Mouse (Mus musculus) intestine, embryonic 14.5 days (tissue): Measurements from ENCODE around the gene N4bp1. TPM values are rescaled to one million over a fixed set of nuclear protein-coding genes. Genes with fewer than 3 reads are reported as not detected.

Experiments
- ATAC-seq: fragments of 200-750 bp; cut with Nextera tagmentation; replicated peaks from 2 replicates; pipeline ENCODE4 v1.8.0; 2017; ENCODE audit warnings: low read depth, moderate number of reproducible peaks, moderate TSS enrichment, moderate library complexity; ENCODE audit not compliant: low FRiP score, low TSS enrichment
- DNase-seq: peaks from one replicate; pipeline ENCODE4 v3.0.0-alpha.2; 2018; ENCODE audit warnings: low spot score
- H3K27ac ChIP-seq: fragments of 300-500 bp; sonication (generic); 2 replicates; pipeline ENCODE4 v1.5.1; 2014; ENCODE audit warnings: low read depth, mild to moderate bottlenecking, control low read depth
- H3K27me3 ChIP-seq: fragments of 300-500 bp; sonication (generic); replicated peaks from 2 replicates; pipeline ENCODE4 v1.6.1; 2014; ENCODE audit warnings: low read length, control low read depth; ENCODE audit not compliant: control insufficient read depth, insufficient read depth
- H3K36me3 ChIP-seq: fragments of 300-500 bp; sonication (generic); 2 replicates; pipeline ENCODE4 v1.6.1; 2014; ENCODE audit warnings: low read length, control low read depth; ENCODE audit not compliant: control insufficient read depth, insufficient read depth
- H3K4me1 ChIP-seq: fragments of 300-500 bp; sonication (generic); replicated peaks from 2 replicates; pipeline ENCODE4 v1.6.1; 2014; ENCODE audit warnings: low read length, control low read depth, mixed read lengths; ENCODE audit not compliant: control insufficient read depth, insufficient read depth
- H3K4me2 ChIP-seq: fragments of 300-500 bp; sonication (generic); 2 replicates; pipeline ENCODE4 v1.6.1; 2014; ENCODE audit warnings: low read length
- H3K4me3 ChIP-seq: fragments of 300-500 bp; sonication (generic); 2 replicates; pipeline ENCODE4 v1.5.1; 2014; ENCODE audit warnings: low read depth, low read length, control low read depth, mixed read lengths
- H3K9ac ChIP-seq: fragments of 300-500 bp; sonication (generic); 2 replicates; pipeline ENCODE4 v1.6.1; 2014; ENCODE audit warnings: mild to moderate bottlenecking, low read length
- H3K9me3 ChIP-seq: fragments of 300-500 bp; sonication (generic); 2 replicates; pipeline ENCODE4 v1.6.1; 2016; ENCODE audit warnings: low read length, control low read depth; ENCODE audit not compliant: control insufficient read depth
- WGBS: fragments of 180-500 bp; shearing (Covaris S2); extraction: QIAGEN DNeasy Blood & Tissue Kit; methylation state at CpG from one replicate; pipeline ENCODE4 v1.1.7; 2014; 5-methylcytosine and 5-hydroxymethylcytosine counted together
- polyA plus RNA-seq: library from polyadenylated mRNA; unstranded; fragments of >200 nt; fragmentation: Nextera tagmentation; extraction: Ambion mirVana; gene quantifications from 2 replicates; pipeline ENCODE4 v1.2.1, GENCODE M21; 2014

N4bp1 gene
- polyA plus RNA-seq, 1 experiment from 2014 or later, result 12.2 TPM

GRCm38 (mm10) chr8:86787891-86788420 is 97.1 kb downstream of the N4bp1 start:
- Histone ChIP-seq H3K9ac (no peak overlapping the region), H3K4me2 (no peak overlapping the region), H3K9me3 (no peaks in the 10 kb centered on the region), H3K36me3 (no peaks in the 10 kb centered on the region), H3K4me3 (no peak overlapping the region), H3K27ac (0 out of 2 replicates have a peak overlapping the region, but pooled peaks have one; percentile 27), H3K4me1 (no peaks in the 10 kb centered on the region), H3K27me3 (no peaks in the 10 kb centered on the region)
- 65% methylated on average over 12 of the region's 12 CpGs for WGBS
- ATAC-seq (no peak), DNase-seq (no peak)

- Histone ChIP-seq H3K9ac (no peak overlapping the region), H3K4me3 (no peak overlapping the region), H3K36me3 (no peaks in the 10 kb centered on the region), H3K27me3 (no peaks in the 10 kb centered on the region), H3K4me2 (no peak overlapping the region), H3K9me3 (no peaks in the 10 kb centered on the region), H3K4me1 (no peaks in the 10 kb centered on the region), H3K27ac (no peak overlapping the region)
- ATAC-seq (no peak), DNase-seq (no peak)
- WGBS, result 45% methylated on average over 5 of the region's 5 CpGs
These were observed 98.6 kb downstream of the N4bp1 start for GRCm38 (mm10) chr8:86786498-86786897.

GRCm38 (mm10) chr8:86781094-86781493 is 104.0 kb downstream of the N4bp1 start:
- ATAC-seq (no peak), DNase-seq (no peak)
- Histone ChIP-seq H3K4me1 (no peaks in the 10 kb centered on the region; the same call in 1 of the 2 replicates), H3K27me3 (no peaks in the 10 kb centered on the region), H3K9me3 (no peaks in the 10 kb centered on the region), H3K4me3 (no peak overlapping the region), H3K9ac (no peak overlapping the region), H3K36me3 (no peaks in the 10 kb centered on the region), H3K27ac (no peak overlapping the region), H3K4me2 (no peak overlapping the region)
- WGBS, result 94% methylated on average over 8 of the region's 8 CpGs

GRCm38 (mm10) chr8:86779207-86779606 is 105.9 kb downstream of the N4bp1 start:
- Histone ChIP-seq H3K9ac (no peak overlapping the region), H3K27ac (no peak overlapping the region; the same call in 1 of the 2 replicates), H3K4me2 (no peak overlapping the region), H3K4me1 (no peaks in the 10 kb centered on the region; the same call in 1 of the 2 replicates), H3K27me3 (no peaks in the 10 kb centered on the region), H3K36me3 (no peaks in the 10 kb centered on the region), H3K9me3 (no peaks in the 10 kb centered on the region), H3K4me3 (no peak overlapping the region)
- 68% methylated on average over 8 of the region's 8 CpGs for WGBS
- DNase-seq, result no peak
- no peak for ATAC-seq

GRCm38 (mm10) chr8:86769945-86770715 is 114.9 kb downstream of the N4bp1 start:
- no peak for ATAC-seq

GRCm38 (mm10) chr8:86768499-86768898 is 116.6 kb downstream of the N4bp1 start:
- no peak for DNase-seq
- Histone ChIP-seq H3K4me2 (no peak overlapping the region), H3K27me3 (peaks cover 3% of the 10 kb centered on the region; the same call in 1 of the 2 replicates), H3K36me3 (no peaks in the 10 kb centered on the region), H3K4me3 (no peak overlapping the region), H3K9me3 (no peaks in the 10 kb centered on the region), H3K27ac (no peak overlapping the region), H3K4me1 (no peaks in the 10 kb centered on the region), H3K9ac (no peak overlapping the region)
- ATAC-seq, result no peak
- 68% methylated on average over 5 of the region's 5 CpGs for WGBS

More at GRCm38 (mm10) chr8:86769945-86770715, 114.9 kb downstream of the N4bp1 start:
- DNase-seq, result no peak
- H3K9ac ChIP-seq, result no peak overlapping the region
- WGBS, result 77% methylated on average over 1 of the region's 1 CpGs
- H3K4me3 ChIP-seq, result no peak overlapping the region
- no peaks in the 10 kb centered on the region for H3K9me3 ChIP-seq
- H3K4me2 ChIP-seq, result no peak overlapping the region
- H3K27ac ChIP-seq, result no peak overlapping the region
- H3K27me3 ChIP-seq, result no peaks in the 10 kb centered on the region
- H3K36me3 ChIP-seq, result no peaks in the 10 kb centered on the region
- H3K4me1 ChIP-seq, result no peaks in the 10 kb centered on the region

GRCm38 (mm10) chr8:86766548-86767211 is 118.4 kb downstream of the N4bp1 start:
- WGBS, result 85% methylated on average over 9 of the region's 9 CpGs
- ATAC-seq (no peak), DNase-seq (no peak)
- peaks cover 3% of the 10 kb centered on the region; the same call in 1 of the 2 replicates for H3K27me3 ChIP-seq
- no peaks in the 10 kb centered on the region for H3K4me1 ChIP-seq
- H3K9ac ChIP-seq, result no peak overlapping the region
- H3K36me3 ChIP-seq, result no peaks in the 10 kb centered on the region
- no peak overlapping the region for H3K27ac ChIP-seq
- H3K9me3 ChIP-seq, result no peaks in the 10 kb centered on the region
- no peak overlapping the region for H3K4me2 ChIP-seq
- H3K4me3 ChIP-seq, result no peak overlapping the region

- H3K4me2 ChIP-seq, result no peak overlapping the region
- 90% methylated on average over 8 of the region's 8 CpGs for WGBS
- H3K9ac ChIP-seq, result no peak overlapping the region
- DNase-seq, result no peak
- no peaks in the 10 kb centered on the region for H3K9me3 ChIP-seq
- H3K4me3 ChIP-seq, result no peak overlapping the region
- H3K27ac ChIP-seq, result no peak overlapping the region
- H3K27me3 ChIP-seq, result peaks cover 3% of the 10 kb centered on the region; the same call in 1 of the 2 replicates
- no peak for ATAC-seq
- no peaks in the 10 kb centered on the region for H3K4me1 ChIP-seq
- no peaks in the 10 kb centered on the region for H3K36me3 ChIP-seq
These were observed 119.4 kb downstream of the N4bp1 start for GRCm38 (mm10) chr8:86765669-86766068.
